Mouse (Mus musculus) embryonic facial prominence, embryonic 14.5 days (tissue): Measurements from ENCODE around the gene 1110008L16Rik. TPM values are rescaled to one million over a fixed set of nuclear protein-coding genes. Genes with fewer than 3 reads are reported as not detected.
"Not testable (repeated sequence)": the region's sequence is repeated elsewhere in the genome, so short reads cannot be mapped to it uniquely, and the experiment has no call there.

Source experiments
- ATAC-seq: fragments of 200-750 bp; cut with Nextera tagmentation; 2 replicates; pipeline ENCODE4 v1.8.0; 2017; ENCODE audit warnings: low read depth, moderate number of reproducible peaks, moderate TSS enrichment
- DNase-seq: peaks from one replicate; pipeline ENCODE4 v3.0.0-alpha.2; 2015; ENCODE audit warnings: low spot score
- H3K27ac ChIP-seq: fragments of 300-500 bp; sonication (generic); replicated peaks from 2 replicates; pipeline ENCODE4 v1.5.1; 2014; ENCODE audit warnings: low read depth, mild to moderate bottlenecking, low read length, moderate library complexity
- H3K27me3 ChIP-seq: fragments of 300-500 bp; sonication (generic); replicated peaks from 2 replicates; pipeline ENCODE4 v1.6.1; 2014; ENCODE audit warnings: low read length; ENCODE audit not compliant: control insufficient read depth, insufficient read depth
- H3K36me3 ChIP-seq: fragments of 300-500 bp; sonication (generic); 2 replicates; pipeline ENCODE4 v1.6.1; 2014; ENCODE audit warnings: low read length, mixed read lengths; ENCODE audit not compliant: control insufficient read depth, insufficient read depth
- H3K4me1 ChIP-seq: fragments of 300-500 bp; sonication (generic); 2 replicates; pipeline ENCODE4 v1.6.1; 2014; ENCODE audit warnings: antibody characterized with exemption, low read length; ENCODE audit not compliant: control insufficient read depth, insufficient read depth
- H3K4me2 ChIP-seq: fragments of 300-500 bp; sonication (generic); 2 replicates; pipeline ENCODE4 v1.6.1; 2014; ENCODE audit warnings: low read depth, mild to moderate bottlenecking, low read length, moderate library complexity, mixed read lengths
- H3K4me3 ChIP-seq: fragments of 300-500 bp; sonication (generic); 2 replicates; pipeline ENCODE4 v1.5.1; 2014; ENCODE audit warnings: low read depth, mild to moderate bottlenecking, low read length
- H3K9ac ChIP-seq: fragments of 300-500 bp; sonication (generic); 2 replicates; pipeline ENCODE4 v1.6.1; 2014; ENCODE audit warnings: low read depth, mild to moderate bottlenecking, low read length, moderate library complexity, mixed read lengths
- H3K9me3 ChIP-seq: fragments of 300-500 bp; sonication (generic); 2 replicates; pipeline ENCODE4 v1.6.1; 2016; ENCODE audit warnings: low read length; ENCODE audit not compliant: control insufficient read depth
- WGBS: fragments of 180-500 bp; shearing (Covaris S2); extraction: QIAGEN DNeasy Blood & Tissue Kit; methylation state at CpG from one replicate; pipeline ENCODE4 v1.1.7; 2014; 5-methylcytosine and 5-hydroxymethylcytosine counted together
- polyA plus RNA-seq: library from polyadenylated mRNA; unstranded; fragments of >200 nt; fragmentation: Nextera tagmentation; extraction: Ambion mirVana; gene quantifications from 2 replicates; pipeline ENCODE4 v1.2.1, GENCODE M21; 2014

The 1110008L16Rik gene
- polyA plus RNA-seq, 1 experiment from 2014 or later = 12.1 TPM

DNA sequence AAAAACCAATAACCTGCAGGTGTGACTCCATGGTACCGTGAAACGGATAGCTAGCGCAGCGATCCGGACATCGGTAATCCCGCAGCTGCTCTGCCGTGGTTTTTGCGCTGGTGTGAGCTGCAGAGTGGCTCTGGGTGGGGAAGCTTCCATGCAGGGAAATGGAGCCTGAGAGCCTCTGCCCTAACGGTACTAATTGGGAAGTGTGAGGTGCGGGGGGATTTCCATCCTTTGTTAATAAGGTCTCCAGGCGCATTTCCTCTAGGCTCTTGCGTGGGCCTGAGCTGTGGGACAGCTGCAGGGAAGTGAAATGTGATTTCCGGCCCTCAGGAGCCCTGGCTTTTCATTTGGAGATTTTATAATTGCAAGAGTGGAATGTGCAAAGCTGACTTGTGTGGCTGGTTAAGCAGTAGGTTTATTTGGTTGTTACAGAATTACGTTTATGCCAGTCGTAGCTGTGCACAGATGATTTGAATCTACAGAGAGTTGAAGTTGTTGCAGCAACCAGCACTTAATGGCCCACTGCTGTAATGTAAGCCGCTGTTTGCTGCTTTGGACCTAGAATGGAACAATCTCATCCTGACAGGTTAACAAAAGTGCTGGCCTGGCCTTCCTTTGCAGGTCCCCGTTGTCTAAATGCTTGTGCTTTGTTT is 22.4 kb downstream of the 1110008L16Rik start:
- Histone ChIP-seq H3K4me1 (no peaks in the 10 kb centered on the region), H3K27ac (peak overlapping the region; percentile 63), H3K27me3 (no peaks in the 10 kb centered on the region), H3K9ac (0 out of 2 replicates have a peak overlapping the region, but pooled peaks have one; percentile 8), H3K36me3 (peaks cover 5% of the 10 kb centered on the region; the same call in 1 of the 2 replicates), H3K4me3 (no peak overlapping the region), H3K9me3 (no peaks in the 10 kb centered on the region), H3K4me2 (no peak overlapping the region)
- 73% methylated on average over 18 of the region's 18 CpGs for WGBS
- DNase-seq = peak; percentile 59
- ATAC-seq = peak; percentile 78; the same call in 1 of the 2 replicates

DNA sequence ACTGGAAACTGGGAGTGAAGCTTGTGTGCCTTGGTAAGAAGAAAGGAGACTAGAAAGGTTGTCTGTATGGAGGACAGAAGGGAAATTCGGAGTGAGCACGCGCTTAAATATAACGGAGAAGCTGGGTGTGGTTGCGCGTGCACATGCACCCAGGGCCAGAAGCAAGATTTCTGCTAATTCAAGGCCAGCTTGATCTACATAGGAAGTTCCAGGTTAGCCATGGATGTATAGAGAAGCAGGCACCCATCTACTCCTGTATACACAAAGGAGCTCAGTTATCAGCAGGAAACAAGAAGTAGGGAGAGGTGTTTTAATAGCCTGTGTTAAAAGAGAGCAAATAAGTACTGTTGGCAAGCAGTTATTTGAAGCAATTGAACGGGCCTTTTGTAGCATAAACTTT is 26.3 kb downstream of the 1110008L16Rik start:
- no peak overlapping the region for H3K4me2 ChIP-seq
- ATAC-seq = no peak
- H3K9ac ChIP-seq = no peak overlapping the region
- 0 out of 2 replicates have a peak, but pooled peaks cover 7% of the 10 kb centered on the region for H3K36me3 ChIP-seq
- H3K27me3 ChIP-seq = no peaks in the 10 kb centered on the region
- no peak for DNase-seq
- no peak overlapping the region for H3K4me3 ChIP-seq
- WGBS = 91% methylated on average over 7 of the region's 7 CpGs
- H3K4me1 ChIP-seq = no peaks in the 10 kb centered on the region
- H3K27ac ChIP-seq = no peak overlapping the region
- no peaks in the 10 kb centered on the region for H3K9me3 ChIP-seq

DNA sequence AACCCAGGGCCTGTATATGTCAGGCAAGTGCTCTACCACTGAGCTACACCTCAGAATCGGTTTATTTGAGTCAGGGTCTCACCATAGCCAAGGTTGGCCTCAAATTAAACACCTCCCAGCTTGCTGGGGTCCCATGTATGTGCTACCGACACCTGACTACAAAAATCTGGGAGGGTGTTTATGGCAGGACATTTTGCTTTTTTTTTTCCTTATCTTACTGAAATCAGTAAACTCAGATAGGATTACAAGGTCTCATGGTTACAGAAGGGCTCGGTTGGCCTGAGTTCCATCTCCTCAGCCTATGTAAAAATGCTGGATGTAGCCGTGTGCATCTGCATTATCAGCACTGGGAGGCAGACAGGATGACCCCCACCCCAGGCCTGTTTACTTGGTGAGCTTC is 29.4 kb downstream of the 1110008L16Rik start:
- WGBS = 90% methylated on average over 4 of the region's 4 CpGs
- ATAC-seq (no peak), DNase-seq (no peak)
- Histone ChIP-seq H3K9ac (no peak overlapping the region), H3K4me1 (no peaks in the 10 kb centered on the region), H3K9me3 (no peaks in the 10 kb centered on the region), H3K27me3 (no peaks in the 10 kb centered on the region), H3K4me3 (no peak overlapping the region), H3K4me2 (no peak overlapping the region), H3K27ac (no peak overlapping the region), H3K36me3 (0 out of 2 replicates have a peak, but pooled peaks cover 7% of the 10 kb centered on the region)

DNA sequence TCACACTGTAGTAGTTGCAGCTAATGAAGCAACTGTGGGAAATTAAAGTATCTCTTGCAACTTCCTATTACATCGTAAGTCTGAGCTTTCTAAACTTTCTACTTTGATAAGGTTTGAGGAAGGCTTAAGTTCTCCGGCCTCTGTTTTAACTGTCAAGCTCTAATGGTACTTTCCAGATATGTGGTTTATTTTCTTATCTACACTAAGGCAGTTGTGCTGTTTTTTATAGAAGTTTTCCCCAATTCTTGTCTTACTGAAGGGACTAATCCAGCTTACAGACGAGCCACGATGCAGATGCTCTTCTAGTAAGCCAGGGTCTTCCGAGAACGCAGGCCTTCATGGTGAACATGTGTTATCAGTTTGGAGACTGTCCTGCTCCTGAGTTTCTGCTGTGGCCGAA is 30.0 kb downstream of the 1110008L16Rik start:
- no peak overlapping the region for H3K4me2 ChIP-seq
- H3K27me3 ChIP-seq = no peaks in the 10 kb centered on the region
- no peak overlapping the region for H3K9ac ChIP-seq
- H3K4me1 ChIP-seq = no peaks in the 10 kb centered on the region
- no peak overlapping the region for H3K4me3 ChIP-seq
- 0 out of 2 replicates have a peak, but pooled peaks cover 7% of the 10 kb centered on the region for H3K36me3 ChIP-seq
- no peaks in the 10 kb centered on the region for H3K9me3 ChIP-seq
- no peak for ATAC-seq
- no peak for DNase-seq
- WGBS = 90% methylated on average over 7 of the region's 7 CpGs
- H3K27ac ChIP-seq = no peak overlapping the region

DNA sequence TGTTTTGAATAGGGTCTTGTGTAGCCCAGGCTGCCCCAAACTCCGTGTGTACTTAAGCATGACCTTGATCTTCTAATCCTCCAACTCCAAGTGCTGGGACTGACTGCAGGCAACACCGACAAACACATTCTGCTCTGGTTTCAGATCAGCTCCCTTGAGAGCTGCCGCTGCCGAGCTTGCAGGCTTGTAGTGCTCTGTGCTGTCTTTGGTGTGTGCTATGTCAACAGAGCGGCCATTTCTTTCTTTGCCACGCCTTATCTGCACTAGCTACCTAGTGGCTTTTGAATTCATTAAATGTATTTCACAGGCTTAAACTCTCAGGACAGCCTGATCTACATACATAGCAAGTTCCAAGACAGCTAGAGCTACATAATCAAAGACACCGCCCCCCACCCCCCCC is 34.3 kb downstream of the 1110008L16Rik start:
- WGBS = 82% methylated on average over 7 of the region's 7 CpGs
- no peak overlapping the region for H3K9ac ChIP-seq
- H3K4me2 ChIP-seq = no peak overlapping the region
- H3K9me3 ChIP-seq = no peaks in the 10 kb centered on the region
- no peak for DNase-seq
- H3K4me3 ChIP-seq = no peak overlapping the region
- H3K4me1 ChIP-seq = no peaks in the 10 kb centered on the region
- H3K36me3 ChIP-seq = 0 out of 2 replicates have a peak, but pooled peaks cover 6% of the 10 kb centered on the region
- no peaks in the 10 kb centered on the region for H3K27me3 ChIP-seq
- no peak overlapping the region for H3K27ac ChIP-seq
- ATAC-seq = no peak

DNA sequence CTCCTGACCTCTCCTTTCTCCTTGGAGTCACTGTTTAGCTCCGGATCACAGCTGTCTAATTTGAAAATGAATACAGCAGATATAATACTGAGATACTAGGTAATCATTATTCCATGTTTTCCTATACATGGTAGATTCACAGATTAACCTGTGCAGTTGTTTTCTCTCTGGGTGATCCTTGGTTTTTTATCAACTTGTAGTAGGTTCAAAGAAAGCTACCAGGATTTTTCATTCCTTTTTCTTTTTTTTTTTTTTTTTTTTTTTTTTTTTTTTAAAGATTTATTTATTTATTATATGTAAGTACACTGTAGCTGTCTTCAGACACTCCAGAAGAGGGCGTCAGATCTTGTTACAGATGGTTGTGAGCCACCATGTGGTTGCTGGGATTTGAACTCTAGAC is 39.1 kb downstream of the 1110008L16Rik start:
- not testable (repeated sequence) for H3K9me3 ChIP-seq, H3K4me2 ChIP-seq, H3K27ac ChIP-seq, H3K9ac ChIP-seq, H3K36me3 ChIP-seq, H3K4me1 ChIP-seq, H3K27me3 ChIP-seq, DNase-seq, ATAC-seq, H3K4me3 ChIP-seq
- WGBS = 85% methylated on average over 1 of the region's 2 CpGs

DNA sequence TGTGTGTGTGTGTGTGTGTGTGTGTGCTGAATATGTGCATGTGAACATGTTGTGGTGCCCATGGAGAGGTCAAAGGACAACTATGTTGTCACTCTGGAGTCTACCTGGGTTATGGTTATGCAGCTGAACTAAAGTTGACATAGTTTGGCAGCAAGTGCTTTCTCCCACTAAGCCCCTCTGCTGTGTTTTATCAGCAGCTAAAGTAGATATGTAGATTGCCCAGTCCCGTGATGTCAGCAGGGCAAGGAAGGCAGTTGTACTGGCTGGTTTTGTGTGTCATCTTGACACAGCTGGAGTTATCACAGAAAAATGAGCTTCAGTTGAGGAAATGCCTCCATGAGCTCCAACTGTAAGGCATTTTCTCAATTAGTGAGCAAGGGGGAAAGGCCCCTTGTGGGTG is 43.7 kb downstream of the 1110008L16Rik start:
- WGBS = 70% methylated on average over 1 of the region's 1 CpGs
- not testable (repeated sequence) for H3K4me2 ChIP-seq, H3K4me1 ChIP-seq, H3K27ac ChIP-seq, H3K36me3 ChIP-seq, H3K4me3 ChIP-seq, H3K27me3 ChIP-seq, H3K9ac ChIP-seq, DNase-seq, H3K9me3 ChIP-seq, ATAC-seq

DNA sequence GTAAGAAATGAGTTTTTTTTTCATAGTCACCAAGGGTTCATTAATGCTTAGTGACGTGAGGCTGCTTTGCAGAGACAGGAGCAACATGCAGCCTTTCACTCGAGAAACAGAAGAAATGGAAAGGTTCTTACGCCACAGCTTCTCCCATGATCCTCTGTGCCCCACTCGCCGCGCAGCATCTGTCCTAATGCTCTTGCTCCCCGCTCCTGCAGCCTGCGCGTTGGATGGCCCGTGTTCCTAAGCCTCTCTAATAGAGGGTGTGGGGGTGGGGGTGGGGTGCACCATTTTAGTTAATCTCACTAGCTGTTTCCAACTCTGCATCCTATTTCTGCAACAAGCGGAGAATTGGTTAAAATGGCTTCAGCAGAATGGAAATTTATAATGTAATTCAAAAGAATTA is 44.6 kb downstream of the 1110008L16Rik start:
- H3K4me1 ChIP-seq = no peaks in the 10 kb centered on the region
- no peaks in the 10 kb centered on the region for H3K36me3 ChIP-seq
- H3K4me2 ChIP-seq = no peak overlapping the region
- peak overlapping the region; percentile 50; the same call in 1 of the 2 replicates for H3K27ac ChIP-seq
- DNase-seq (no peak), ATAC-seq (no peak)
- WGBS = 71% methylated on average over 11 of the region's 11 CpGs
- no peak overlapping the region for H3K4me3 ChIP-seq
- H3K9ac ChIP-seq = no peak overlapping the region
- no peaks in the 10 kb centered on the region for H3K9me3 ChIP-seq
- no peaks in the 10 kb centered on the region for H3K27me3 ChIP-seq

DNA sequence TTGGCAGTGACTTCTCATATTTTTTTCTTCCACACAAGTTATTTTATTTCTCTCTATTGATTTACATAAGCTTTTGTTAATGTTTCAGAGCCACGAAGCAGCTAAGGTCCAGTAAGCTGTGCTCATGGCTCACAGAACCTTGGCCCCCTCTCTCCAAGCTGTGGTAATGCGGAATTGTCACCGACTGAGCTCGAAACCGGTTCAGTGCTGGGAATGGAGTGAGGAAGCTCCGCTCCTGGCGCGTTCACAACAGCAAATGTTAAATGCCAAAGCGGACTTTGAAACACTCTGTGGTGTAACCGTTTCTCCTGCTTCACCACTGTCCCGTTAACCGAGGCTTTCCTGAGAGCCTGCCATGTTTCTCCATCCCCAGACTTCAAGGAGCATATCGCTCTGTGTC is 45.2 kb downstream of the 1110008L16Rik start:
- Histone ChIP-seq H3K4me3 (no peak overlapping the region), H3K9me3 (no peaks in the 10 kb centered on the region), H3K36me3 (no peaks in the 10 kb centered on the region), H3K9ac (no peak overlapping the region), H3K27me3 (no peaks in the 10 kb centered on the region), H3K4me1 (no peaks in the 10 kb centered on the region), H3K4me2 (no peak overlapping the region), H3K27ac (peak overlapping the region; percentile 50)
- no peak for ATAC-seq
- no peak for DNase-seq
- 81% methylated on average over 13 of the region's 13 CpGs for WGBS
